Mouse (Mus musculus): ENCODE results near the gene Ptov1. TPM values are rescaled to one million over a fixed set of nuclear protein-coding genes. Genes with fewer than 3 reads are reported as not detected.

Gene Ptov1
- total RNA-seq, 2 experiments from 2014 or later = 280 to 295 TPM

DNA sequence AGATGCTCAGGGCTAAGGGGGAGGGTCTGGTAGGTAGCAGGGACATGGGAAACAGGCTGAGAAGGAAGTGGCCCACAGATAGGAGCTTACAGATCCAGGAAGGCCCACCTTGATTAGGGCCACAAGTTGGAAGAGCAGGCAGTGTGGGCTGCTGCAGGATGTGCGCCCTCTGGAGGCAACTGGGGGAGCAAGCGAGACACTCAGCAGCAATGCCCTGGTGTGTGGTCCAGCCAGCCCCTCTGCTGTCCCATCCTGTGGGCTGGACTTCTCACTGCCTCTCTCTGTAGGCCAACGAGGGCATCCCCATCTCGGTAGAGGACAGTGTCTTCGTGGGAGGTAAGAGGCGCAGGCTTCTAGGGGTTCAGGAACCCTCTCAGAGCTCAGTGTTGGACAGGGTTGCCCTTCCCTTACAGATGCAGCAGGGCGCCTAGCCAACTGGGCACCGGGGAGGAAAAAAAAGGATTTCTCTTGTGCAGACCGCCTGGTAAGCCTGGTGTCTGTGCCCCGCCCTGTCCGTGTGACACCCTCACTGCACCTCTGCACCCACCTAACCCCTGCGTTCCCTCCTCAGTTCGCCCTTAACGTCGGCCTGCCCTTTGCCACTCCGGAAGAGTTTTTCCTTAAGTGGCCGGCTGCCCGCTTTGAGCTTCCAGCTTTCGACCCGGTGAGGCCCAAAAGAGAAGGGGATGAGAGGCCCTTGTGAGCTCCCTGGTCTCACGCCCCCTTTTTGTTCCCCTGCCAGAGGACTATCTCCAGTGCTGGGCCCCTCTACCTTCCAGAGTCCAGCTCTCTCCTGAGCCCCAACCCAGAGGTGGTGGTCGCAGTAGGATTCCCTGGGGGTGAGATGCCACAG is 8.8 kb downstream of the Ptov1 start:
- peak; percentile 65 to 69 for DNase-seq (ENCODE audit: low spot score in 2 of 2)

DNA sequence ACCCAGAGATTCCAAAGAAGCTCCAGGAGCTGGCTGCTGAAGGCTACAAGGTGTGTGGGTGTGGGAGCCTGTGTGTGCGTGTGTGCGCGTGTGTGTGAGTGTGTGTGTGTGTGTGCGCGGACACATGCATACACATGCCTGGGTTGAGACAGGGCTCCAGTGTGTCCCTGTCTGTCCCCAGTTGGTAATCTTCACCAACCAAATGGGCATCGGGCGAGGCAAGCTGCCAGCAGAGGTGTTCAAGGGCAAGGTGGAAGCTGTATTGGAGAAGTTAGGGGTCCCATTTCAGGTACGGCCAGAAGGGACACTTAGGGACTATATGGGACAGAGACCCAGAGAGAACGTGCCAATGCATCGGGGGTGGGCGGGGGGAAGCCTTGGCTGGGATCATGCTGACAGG is 9.7 kb downstream of the Ptov1 start:
- DNase-seq (ENCODE audit: low spot score in 2 of 2) = no peak

DNA sequence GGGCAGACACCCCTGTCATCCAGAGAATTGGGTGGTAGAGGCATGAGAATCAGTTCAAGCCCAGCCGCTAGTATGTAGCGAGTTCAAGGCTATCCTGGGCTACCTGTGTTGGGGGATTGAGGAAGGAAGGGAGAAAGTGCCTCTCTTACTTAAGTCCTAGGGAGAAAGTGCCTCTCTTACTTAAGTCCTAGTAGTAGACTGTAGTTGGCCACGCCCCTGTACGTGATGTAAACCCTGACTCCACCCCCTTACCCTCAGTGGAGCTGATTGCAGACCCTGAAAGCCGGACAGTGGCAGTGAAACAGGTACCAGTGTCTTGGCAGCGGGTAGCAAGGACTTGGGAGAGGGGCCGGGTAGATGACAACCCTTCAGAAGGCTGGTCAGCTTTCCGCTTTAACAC is 11.7 kb downstream of the Ptov1 start:
- no peak for DNase-seq (ENCODE audit: low spot score in 2 of 2)

DNA sequence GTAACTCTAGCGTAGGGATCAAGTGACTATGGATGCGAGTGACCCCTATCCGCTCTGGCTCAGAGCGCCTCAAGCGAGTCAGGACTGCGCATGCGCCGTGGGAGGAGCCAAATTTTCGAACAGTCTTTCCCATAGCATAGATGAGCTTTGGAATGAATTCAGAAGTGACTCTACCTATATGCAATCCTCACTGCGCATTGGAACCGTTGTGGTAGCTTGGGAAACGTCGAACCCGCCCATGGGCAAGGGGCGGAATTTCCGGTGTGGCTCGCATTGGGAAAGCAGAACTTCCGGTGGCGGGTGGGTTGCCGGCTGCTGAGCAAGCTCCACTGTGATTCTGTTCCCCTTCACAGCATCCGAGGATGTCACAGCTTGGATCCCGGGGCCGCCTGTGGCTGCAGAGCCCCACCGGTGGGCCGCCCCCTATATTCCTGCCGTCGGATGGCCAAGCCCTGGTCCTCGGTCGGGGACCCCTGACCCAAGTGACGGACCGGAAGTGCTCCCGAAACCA is 12.5 kb downstream of the Ptov1 start, which contains the start of gene Pnkp:
Pnkp (plus strand) TSS at position 98 of the 511 bp plus-strand sequence.
- DNase-seq (ENCODE audit: low spot score in 2 of 2) = peak; percentile 89 to 92

DNA sequence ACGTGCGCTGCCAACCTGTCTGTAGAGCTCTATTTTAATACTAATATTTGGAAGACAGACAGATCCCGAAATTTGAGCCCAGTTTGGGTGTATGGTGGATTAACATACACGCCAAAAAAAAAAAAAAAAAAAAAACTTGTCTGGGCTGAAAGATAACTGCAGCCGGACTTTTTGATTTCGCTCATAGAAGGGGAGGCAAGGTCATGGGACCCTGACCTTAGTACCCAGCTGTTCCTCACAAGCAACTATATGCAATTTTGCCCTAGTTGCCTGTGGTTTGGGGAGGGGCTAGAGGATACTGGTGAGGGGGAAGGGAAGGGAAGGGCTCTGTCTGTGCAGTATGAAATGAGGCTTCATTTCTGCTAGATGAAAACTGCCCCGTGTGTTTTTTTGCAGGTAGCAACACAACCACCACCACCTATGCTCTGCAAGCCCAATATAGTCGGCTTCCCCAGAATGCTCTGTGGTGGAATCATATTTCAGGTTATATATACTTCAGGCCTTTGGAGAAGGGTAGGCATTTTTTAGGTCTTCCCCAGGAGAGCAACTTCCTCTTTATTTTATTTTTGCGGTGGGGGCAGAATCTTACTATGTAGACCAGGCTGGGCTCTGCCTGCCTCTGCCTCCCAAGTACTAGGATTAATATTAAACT is 13.2 kb downstream of the Ptov1 start:
- DNase-seq (ENCODE audit: low spot score in 2 of 2) = no peak

DNA sequence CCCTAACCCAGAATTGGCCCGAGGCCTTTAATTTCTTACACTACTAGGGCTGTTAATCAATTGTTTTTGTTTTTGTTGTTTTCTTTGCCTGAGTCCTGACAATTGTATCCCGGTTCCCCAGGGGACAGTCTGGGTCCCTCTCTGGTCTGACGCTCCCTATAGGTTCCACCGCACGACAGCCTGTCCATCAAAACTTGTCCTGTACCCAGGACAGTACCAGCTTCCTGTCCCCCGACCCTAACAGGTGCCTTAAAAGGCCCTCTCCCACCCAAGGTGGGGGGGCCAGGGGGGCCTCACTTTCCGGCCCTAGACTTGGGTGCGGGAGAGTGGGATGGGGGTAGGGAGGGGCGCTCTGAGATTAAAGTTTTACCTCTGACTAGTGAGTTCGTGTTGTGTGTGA is 14.6 kb downstream of the Ptov1 start:
- DNase-seq (ENCODE audit: low spot score in 2 of 2) = no peak

DNA sequence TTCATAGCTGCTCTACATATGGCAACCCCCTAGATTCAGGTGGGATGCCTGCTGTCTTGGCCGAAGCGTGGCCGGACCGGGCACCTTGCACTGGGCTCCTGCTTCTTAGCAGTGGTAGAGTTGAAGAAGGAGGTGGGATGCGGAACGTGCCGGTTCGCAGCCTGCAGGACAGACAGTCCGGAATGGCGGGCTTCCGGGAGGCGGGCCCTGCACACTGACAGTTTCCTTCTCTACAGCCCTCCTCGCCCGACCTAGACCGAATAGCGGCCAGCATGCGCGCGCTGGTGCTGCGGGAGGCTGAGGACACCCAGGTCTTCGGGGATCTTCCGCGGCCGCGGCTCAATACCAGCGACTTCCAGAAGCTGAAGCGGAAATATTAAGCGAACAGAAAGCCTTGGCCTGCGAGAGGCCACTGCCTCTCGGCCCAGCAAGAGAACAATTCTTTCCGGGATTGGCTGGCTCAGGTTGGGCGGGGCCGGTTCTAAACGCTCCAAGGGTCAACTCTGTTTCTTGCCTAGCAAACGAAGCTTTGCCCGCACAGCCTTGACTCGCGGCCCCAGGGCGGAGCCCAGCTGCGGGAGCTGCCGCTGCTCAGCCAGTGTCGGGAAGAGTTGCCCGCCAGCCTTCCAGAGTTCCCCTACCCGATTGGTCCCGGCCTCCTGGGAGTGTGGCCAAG is 15.1 kb downstream of the Ptov1 start:
- DNase-seq (ENCODE audit: low spot score in 2 of 2) = peak; percentile 61 to 68

DNA sequence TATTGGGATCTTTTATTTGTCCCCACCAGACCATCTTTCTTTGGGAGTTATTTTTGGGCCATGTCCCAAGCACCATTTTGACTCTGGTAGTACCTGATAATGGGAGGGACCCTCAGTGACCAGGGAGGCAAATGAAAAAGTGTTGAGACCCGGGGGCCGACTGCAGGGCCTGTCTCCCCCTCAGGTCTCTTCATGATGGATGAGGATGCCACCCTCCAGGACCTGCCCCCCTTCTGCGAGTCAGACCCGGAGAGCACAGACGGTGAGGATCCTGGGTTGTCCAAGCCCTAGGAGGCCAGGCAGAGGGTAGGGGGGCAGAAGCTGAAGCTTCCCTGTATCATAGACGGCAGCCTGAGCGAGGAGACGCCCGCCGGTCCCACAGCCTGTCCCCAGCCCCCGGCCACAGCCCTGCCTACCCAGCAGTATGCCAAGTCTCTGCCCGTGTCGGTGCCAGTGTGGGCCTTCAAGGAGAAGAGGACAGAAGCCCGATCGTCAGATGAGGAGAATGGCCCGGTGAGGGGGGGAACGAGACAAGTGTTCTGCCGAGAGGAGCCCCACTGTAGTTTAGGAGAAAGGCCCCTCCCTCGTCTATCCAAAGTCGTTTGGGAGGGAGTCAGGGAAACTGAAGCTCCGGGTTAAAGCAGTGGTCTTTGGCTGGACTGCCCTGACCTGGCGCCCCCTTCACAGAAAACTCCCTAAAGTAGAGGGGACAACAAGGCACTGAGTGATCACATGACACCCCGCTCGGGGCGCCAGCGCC is 15.8 kb downstream of the Ptov1 start:
- no peak for DNase-seq (ENCODE audit: low spot score in 2 of 2)

DNA sequence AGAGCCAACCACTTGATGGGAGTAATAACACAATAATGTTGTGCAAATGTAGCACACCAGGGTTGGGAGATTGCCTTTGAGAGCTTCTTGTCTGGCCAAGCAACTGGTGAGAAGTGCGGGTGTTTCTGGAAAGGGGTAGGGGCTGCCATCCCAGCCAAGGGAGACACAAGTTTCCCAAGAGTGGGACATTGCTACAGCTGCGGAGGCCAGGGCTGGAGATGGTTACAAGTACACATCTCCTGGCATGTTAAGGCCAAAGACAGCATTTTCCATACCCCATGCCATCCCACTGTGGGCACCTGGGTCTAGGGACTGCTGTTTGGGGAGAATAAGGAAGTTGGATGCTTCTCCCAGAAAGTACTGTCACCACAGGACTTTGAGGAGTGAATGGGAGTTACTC is 16.5 kb downstream of the Ptov1 start:
- DNase-seq (ENCODE audit: low spot score in 2 of 2) = no peak

DNA sequence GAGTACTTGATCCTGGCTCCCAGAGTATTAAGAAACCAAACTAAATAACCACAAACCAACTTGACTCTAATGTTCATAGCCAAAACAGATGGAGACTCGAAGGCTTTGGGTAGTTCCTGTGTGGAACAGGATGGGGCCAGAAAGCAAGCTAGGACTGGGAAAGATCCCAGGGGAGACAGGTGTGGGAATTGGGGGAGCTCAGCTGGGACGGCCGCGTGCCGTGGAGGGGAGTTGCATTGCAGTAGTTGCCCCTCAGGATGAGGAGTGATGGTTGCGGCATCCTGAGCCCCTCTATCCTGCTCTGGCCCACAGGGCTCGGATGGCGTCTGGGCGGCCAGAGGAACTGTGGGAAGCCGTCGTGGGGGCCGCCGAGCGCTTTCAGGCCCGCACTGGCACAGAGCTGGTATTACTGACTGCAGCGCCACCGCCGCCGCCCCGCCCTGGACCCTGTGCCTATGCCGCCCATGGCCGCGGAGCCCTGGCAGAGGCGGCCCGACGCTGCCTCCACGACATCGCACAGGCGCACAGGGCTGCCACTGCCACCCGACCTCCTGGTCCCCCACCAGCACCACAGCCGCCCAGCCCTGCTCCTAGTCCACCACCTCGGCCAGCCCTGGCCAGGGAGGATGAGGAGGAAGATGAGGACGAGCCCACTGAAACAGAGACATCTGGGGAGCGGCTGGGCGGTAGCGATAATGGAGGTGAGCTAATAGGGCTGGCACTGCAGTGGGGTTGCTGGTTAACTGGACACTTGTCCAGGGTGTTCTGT is 17.1 kb downstream of the Ptov1 start:
- DNase-seq (ENCODE audit: low spot score in 2 of 2) = no peak

DNA sequence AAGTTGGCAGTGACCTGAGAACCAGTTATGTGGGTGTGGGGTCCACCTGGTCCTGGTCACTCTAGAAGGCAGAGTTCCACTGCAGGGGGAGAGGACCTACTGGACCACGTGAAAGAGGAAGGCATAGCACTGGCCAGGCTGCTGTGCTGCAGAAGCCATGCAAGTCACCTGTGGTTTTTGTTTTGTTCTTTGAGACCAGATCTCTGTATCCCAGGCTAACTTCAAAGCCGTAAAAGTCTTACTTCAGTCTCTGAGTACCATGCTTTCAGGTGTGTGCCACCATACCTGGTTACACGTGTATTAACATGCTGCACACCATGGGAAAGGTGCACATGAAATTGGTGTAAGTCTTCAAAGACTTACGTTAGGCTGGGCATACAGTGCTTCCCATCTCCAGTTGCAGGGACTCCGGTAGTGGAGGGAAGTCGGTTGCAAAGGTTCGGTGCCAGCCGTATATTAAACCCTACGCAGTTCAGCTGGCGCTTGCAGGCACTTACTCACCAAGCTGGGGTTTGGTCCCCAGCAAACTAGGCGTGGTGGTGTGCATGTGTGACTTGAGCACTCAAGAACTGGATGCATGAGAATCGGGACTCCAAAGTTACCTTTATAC is 17.9 kb downstream of the Ptov1 start:
- no peak for DNase-seq (ENCODE audit: low spot score in 2 of 2)

DNA sequence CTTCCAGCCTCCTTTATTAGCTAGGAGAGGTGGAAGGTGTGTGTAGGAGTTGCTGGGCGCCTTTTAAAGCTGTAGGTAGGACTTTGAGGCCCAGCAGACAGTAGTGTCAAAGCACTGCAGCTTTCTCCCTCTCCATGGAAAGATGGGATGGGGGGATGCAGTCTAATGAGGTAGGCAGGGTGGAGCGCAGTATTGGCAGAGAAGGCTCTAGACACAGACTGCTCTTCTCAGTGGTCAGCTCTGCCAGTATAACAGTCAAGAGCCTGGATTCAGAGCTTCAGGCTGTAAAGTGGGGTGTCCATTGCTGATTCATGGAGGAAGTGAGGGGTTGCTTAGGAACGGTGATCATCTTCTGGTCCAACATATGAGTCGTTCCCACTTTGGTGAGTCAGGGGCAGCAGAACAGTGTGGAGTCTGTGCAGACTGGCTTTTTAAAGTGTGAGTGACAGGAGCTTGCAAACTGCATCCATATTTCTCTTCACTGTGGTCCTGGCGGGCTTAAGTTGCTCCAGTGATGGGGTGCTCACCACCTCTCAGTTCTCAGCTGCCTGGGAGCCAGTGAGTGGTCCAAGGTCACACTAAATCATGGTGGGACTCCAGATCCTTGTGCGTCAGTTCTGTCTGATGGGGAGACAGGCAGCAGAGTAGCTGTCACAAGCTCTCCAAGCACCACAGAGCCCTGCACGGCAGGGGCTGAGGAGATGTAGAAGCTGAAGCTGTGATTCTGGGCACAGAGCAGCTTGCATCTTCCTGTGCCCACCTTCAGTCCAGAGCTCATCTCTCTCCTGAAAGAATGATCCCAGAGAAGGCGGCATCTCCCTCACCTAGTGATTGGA is 18.6 kb downstream of the Ptov1 start:
- no peak for DNase-seq (ENCODE audit: low spot score in 2 of 2)

DNA sequence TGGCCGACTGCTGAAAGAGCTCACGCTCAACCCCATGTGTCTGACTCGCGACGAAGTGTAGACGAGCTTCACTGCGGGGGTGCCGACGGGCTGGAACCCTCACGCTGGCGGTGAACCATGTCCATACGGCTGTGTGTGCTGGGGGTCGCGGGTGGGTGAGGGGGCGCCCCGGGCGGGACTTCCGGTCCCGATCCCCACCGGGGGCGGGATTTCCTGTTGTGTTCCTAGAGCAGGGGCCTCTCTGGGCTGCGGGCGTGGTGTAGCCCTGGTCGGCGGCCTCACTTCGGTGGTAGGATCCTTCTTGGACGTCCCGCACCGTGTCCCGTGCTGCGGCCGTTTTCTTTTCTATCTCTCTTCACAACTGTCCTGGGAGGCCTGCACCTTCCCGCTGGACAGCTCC is 19.4 kb downstream of the Ptov1 start:
- peak; percentile 65 to 71 for DNase-seq (ENCODE audit: low spot score in 2 of 2)

DNA sequence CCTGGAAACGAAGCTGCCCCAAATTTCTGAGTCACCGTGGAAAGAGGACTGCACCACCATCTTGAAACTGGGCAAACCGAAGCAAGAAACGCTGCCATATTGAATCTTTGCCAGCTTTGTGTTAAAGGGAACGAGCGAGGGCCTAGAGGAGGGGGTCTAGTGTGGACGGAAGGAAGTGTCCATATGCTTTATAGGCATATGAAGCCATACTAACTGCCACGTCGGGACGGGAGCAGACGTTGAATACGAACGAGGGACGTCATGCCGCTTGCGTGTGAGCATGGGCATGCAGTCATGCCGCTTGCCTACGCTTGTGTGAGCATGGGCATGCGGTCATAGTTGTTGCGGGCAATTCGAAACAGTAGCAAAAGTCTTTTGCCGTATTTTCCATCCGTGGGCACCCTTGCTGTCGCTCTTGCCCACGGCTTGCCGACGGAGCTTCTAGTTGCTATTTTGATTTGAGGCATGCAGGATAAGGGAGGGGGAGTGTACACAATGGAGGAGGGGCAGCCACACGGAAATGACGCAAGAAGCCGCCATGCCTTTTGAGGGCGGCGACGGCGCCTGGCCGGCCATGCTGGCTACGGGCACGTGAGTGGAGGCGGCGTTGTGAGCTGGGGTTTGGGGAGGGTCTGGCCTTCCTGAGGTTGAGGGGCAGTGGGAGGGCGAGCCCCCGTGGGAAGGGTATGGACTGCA is 20.0 kb downstream of the Ptov1 start:
- peak; percentile 86 to 89 for DNase-seq (ENCODE audit: low spot score in 2 of 2)

DNA sequence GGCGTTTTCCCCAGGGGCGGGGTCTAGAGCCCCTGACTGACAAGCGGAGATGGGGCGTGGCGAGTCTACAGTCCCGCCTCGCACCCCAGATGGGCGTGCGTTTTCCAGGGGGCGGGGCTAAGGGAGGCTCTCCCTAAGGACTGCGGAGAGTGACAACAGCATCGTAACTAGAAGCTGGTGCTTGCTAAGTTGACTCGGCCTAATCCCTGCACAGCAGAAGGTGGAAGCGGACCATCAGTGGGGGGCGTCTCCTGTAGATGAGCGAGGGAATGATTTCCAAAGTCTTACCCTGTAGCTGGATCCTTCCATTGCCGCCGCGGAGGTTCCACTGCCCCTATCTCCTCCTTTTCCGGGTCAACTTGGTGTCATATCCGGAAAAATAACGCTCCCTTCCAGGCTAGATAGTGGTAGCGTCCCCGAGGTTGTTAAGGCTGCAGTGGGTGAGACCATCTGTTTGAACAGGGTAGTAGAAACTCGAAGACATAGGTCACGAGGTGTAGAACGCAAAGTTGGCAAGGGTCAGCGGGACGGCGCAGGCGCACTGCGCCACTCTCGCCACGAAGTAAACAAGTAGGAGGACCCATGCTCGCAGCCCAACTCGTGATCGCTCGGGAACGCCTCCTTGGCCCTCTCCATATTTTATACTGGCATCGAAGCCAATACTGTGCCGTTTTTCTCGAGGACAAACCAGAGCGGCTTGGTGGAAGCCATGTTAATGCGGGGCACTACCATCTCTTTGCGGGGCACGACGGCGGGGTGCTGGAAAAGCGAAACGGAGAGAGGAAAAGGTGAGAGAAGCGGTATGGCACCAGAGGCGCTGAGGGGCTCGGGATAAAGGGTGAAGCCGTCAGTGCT is 20.8 kb downstream of the Ptov1 start, which contains the start of the genes Akt1s1 and Tbc1d17:
Akt1s1 (plus strand) TSS at position 431 of the 855 bp plus-strand sequence.
Tbc1d17 (minus strand) TSS at position 519 of the 855 bp plus-strand sequence.
- peak; percentile 99 for DNase-seq (ENCODE audit: low spot score in 2 of 2)

DNA sequence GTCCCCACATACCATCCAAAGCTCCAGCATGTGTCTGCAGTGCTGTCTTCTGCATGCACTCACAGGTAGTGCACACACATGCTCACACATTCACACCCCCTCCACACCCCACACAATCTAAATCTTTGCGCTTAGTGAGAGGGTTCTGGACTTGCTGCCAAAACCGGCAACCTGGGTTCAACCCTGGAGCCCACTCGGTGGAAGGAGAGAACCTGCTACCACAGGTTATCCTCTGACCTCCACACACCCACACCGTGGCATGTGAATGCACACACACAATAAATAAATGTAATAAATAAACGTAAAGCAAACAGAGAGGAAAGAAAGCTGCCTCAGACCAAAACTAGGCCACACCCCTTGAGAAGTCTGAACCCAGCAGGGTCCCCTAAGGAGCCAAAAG is 21.8 kb downstream of the Ptov1 start:
- DNase-seq (ENCODE audit: low spot score in 2 of 2) = no peak

DNA sequence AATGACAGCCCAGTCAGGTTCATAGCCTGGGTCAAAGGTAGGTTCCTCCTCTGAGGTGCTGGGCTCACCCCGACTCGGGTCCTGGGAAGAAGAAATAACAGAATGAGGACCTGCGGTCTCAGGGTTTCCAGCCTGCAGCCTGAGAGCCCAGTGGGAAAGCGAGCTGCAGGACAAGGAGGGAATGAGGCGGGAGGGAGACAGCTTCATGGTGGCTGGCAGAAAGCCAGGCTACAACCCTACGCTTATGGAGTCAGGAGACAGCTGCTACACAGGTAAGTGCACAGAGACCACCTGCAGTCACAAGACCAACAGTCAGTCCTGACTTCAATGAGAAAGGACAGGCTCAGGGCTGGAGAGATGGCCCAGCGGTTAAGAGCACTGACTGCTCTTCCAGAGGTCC is 22.8 kb downstream of the Ptov1 start:
- no peak for DNase-seq (ENCODE audit: low spot score in 2 of 2)
